Mouse (Mus musculus): ENCODE data around the gene Rtel1.
A peak's percentile ranks its signal among the peaks of the same experiment; 100 is the strongest.

Gene Rtel1

GRCm38 (mm10) chr2:181326098-181326497 lies 6.6 kb downstream of the Rtel1 start:
- no peak for DNase-seq (ENCODE audit: low spot score)

GRCm38 (mm10) chr2:181332542-181332941 lies 13.0 kb downstream of the Rtel1 start:
- DNase-seq (ENCODE audit: low spot score) = no peak

DNA sequence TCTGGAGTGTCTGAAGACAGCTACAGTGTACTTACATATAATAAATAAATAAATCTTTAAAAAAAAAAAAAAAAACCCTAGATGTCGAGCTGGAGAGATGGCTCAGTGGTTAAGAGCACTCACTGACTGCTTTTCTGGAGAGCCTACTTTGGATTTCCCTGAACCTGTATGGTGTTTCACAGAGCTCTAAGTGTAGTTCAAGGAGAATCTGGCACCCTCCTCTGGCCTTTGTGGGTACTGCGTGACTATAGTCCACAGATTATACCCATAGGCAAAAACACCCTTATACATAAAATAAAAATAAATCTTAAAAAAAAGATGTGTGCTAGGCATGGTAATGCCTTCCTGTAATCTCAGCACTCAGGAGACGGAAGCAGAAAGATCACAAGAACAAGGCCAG lies 14.5 kb downstream of the Rtel1 start:
- peak; percentile 46 for DNase-seq (ENCODE audit: low spot score)

DNA sequence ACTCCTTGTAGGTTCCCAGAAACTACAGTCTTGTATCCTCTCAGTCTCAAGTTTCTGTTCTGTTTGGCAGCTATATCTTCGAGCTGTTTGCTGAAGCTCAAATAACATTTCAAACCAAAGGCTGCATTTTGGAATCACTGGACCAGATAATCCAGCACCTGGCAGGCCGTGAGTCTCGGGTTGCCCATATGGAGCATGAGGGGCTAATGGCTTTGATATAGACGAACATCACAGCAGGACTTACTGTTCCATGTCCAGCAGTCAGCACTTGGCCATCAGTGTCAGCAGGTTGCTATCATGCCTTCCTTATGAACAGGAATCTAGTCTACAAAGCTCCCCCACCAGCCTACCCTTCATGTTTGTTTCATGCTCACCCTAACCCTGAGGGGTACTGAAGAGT lies 20.9 kb downstream of the Rtel1 start:
- no peak for DNase-seq (ENCODE audit: low spot score)

DNA sequence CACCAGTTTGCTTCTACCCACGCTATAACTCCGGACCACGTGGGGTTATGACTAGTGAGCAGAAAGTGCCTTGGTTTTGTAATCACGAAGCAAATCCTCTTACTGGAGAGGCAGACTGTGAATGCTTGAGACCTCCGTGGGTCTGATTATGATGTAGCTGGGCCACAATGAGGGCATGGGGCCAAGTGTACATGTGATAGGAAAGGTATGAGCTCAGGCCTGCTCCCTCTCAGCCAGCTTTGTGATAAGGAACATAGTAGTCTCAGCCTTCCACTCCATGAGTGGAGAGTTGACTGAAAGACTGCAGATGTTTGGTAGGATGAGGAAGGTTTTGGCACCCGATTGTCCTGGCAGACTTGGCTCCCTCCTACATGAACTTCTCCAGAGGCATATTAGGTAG lies 23.2 kb downstream of the Rtel1 start:
- no peak for DNase-seq (ENCODE audit: low spot score)

DNA sequence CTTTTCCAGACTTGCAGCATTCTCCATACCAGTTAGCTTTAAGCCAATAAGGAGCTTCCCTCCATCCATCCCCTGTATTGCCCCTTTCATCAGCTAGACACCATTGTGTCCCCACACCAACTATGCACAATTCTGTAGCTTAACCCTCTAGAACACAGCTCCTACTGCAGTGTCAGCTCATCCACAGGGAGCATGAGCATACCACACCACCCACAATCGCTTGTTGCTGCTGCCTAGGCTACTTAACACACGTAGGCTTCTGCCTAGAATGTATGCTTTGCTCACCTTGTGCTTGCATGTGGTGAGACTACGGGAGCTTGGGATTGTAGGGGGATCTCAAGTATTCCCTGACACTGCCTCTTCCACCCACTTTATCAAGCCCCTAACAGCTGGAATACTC lies 37.2 kb downstream of the Rtel1 start:
- no peak for DNase-seq (ENCODE audit: low spot score)

DNA sequence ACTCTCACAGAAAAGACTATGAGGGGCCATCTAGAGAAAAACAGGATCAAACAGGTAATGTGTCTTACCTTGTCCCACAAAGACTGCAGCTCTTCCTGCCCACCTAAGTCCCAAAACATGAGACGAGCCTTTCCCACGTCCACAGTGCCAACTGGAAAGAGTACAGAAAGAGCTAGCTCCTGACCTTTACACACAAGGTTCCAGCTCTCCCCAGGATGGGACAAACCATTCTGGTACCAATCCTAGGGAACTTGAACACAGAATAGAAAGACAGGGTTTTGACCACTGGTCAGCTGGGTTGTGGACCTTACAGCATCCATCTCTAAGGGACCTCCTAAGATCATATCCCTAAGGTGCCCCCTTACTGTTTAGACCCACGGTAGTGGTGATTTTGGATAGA lies 44.4 kb downstream of the Rtel1 start:
- DNase-seq (ENCODE audit: low spot score) = no peak

DNA sequence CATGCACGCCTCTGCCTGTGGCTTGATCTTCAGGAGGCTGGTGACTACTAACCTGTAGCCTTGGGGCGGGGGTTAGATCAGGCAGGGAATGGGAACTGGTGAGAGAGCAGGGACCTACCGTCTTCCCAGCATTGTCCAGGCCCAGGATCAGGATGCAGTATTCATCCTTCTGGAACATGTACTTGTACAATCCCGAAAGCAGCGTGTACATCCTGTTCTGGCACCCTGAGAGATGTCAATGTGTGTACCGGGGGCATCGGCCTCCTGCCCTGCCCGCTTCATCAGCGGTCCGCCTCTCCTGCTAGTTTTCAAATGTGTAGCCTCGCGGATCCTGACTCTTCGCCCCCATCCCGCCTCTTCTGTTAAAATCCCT lies 44.9 kb downstream of the Rtel1 start:
- no peak for DNase-seq (ENCODE audit: low spot score)

DNA sequence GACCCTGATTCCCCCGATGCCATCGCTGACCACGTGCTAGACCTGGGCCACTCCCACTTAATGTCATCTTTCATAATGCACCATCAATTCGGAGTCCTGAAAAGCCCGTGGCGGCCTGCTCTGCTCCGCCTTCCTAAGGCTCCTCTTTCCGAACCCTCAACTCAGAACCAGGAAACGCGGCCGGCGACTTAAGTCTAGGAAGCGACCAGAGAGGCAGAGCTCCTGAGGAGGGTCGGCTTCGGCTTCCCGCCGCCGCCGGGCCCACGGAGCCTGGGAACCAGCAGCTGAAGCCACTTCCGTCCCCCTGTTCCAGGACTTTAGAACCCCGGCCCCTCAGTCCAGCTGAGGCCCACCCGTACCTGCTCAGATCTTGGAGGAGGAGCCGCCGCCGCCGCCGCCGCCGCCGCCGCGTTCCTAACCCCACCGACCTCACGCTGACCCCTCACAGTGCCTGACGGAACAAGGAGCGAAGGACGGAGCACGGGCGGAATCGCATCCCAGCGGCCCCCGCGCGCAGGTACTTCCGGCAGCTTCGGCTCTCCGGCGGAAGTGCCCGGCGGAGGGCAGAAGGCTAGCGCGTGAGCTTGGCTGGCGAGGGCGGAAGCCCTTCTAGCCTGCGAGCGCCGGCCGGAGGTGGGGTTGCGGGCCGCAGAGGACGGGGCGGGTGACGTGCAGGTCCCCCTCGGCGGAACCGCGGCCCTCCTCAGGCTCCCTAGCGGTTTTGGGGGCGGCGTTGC lies 45.5 kb downstream of the Rtel1 start, which contains the start of the genes Zgpat and Arfrp1:
Gene Zgpat, plus strand, starts transcription at position 69 of the 737 bp plus-strand sequence.
Gene Arfrp1, minus strand, starts transcription at position 545 of the 737 bp plus-strand sequence.
- peak; percentile 73 for DNase-seq (ENCODE audit: low spot score)

DNA sequence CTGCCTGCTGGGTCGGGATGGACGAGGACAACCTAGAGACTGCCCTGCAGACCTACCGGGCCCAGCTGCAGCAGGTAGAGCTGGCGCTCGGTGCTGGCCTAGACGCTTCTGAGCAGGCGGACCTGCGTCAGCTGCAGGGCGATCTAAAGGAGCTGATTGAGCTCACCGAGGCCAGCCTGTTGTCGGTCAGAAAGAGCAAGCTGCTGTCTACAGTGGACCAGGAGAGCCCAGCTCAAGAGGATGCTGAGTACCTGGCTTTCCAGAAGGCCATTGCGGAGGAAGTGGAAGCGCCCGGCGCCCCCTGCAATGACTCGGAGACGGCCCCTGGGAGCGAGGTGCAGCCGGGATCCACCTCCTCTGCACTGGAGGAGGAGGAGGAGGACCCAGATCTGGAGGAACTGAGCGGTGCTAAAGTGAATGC lies 46.1 kb downstream of the Rtel1 start:
- DNase-seq (ENCODE audit: low spot score) = no peak

DNA sequence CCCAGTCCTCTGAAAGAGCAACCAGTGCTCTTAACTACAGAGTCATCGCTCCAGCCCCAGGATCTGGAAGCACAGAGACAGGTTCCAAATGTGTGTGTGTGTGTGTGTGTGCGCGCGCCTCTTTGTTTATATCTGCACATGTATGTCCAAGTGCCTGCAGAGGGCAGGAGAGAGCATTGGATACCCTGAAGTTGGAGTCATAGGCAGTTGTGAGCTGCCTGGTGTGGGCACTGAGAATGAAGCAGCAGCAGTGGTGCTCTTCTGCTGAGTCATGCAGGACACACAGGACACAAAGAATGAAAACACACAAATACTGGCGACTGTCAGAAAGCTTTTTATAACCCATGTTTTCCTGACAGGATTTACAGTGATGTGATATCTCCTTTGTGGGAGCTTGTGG lies 50.5 kb downstream of the Rtel1 start:
- DNase-seq (ENCODE audit: low spot score) = no peak

DNA sequence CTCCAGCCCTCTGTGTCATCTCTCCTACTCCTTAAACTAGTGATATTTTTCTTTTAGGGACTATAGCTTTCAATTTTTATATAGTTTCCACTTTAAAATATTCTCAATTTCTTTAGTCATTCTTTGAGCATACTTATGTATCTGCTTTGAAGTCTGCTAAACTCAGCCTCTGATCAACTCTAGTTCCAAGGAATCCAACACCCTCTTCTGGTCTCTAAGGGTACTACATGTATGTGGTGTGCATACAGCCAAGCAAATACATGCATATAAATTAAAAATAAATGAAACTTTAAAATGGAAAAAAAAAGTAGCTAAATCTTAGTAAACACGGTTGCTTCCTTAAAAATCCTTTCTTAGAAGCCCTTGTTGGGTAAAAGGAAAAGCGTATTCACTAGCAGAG lies 56.2 kb downstream of the Rtel1 start:
- DNase-seq (ENCODE audit: low spot score) = no peak

DNA sequence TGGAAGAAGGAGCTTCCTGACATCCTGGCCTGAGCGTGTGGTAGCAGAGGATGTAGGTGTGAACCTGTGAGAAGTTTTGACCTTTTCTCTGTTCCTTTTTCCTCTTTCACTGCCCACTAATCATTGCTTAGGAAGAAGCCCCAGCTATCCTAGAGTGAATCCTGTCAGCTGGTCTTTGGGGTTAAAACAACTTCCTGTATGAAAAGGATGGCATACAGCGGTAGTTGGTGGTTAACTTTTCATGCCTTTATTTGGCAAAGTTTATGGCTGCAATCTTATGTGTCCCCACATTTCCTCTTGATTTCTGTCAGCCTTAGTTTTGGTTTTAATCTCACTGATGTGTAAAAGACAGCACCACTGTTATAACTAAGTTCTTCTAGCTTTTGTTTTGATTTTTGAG lies 57.7 kb downstream of the Rtel1 start:
- DNase-seq (ENCODE audit: low spot score) = no peak

DNA sequence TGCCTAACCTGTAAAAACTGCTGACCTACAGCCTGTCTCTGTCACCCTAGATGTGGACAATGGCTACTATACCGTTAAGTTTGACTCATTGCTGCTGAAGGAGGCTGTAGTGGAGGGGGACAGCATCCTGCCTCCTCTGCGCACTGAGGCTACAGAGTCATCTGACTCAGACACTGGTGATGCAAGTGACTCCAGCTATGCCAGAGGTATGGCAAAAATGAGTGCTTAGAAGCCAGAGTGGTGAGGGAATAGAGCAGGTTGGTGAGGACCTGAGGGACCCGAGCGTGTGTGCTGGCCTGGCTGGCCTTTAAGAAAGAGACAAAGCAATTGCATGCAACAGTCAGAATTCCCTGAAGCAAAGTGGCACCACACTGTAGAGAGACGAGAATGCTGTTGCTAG lies 59.2 kb downstream of the Rtel1 start:
- no peak for DNase-seq (ENCODE audit: low spot score)

- no peak for DNase-seq (ENCODE audit: low spot score)
Measured at GRCm38 (mm10) chr2:181379778-181380177, 60.2 kb downstream of the Rtel1 start, which contains the start of gene Lime1. TSS of gene Lime1 (plus strand) at chr2:181380078.

DNA sequence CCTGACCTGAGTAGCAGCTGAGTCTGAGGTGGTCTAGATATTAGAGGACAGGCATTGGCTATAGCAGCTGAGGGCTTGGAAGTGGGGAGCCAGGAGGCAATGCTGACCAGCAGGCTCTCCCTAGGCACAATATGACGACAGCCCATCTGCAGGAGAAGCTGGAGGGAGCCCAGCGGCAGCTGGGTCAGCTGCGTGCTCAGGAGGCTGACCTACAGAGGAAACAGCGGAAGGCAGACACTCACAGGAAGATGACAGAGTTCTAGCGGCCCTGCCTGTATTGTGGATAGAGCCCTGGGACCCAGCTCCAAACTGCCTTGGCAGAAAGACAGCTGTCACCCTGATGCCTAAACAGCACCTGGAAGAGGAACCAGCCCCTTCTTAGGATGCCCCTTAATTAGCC lies 60.7 kb downstream of the Rtel1 start:
- no peak for DNase-seq (ENCODE audit: low spot score)

- no peak for DNase-seq (ENCODE audit: low spot score)
Measured at GRCm38 (mm10) chr2:181381107-181381506, 61.6 kb downstream of the Rtel1 start.

- DNase-seq (ENCODE audit: low spot score) = no peak
Measured at GRCm38 (mm10) chr2:181381631-181382306, 62.2 kb downstream of the Rtel1 start.

- no peak for DNase-seq (ENCODE audit: low spot score)
Measured at GRCm38 (mm10) chr2:181384463-181384862, 64.9 kb downstream of the Rtel1 start.

- no peak for DNase-seq (ENCODE audit: low spot score)
Measured at GRCm38 (mm10) chr2:181384919-181385391, 65.4 kb downstream of the Rtel1 start.

DNA sequence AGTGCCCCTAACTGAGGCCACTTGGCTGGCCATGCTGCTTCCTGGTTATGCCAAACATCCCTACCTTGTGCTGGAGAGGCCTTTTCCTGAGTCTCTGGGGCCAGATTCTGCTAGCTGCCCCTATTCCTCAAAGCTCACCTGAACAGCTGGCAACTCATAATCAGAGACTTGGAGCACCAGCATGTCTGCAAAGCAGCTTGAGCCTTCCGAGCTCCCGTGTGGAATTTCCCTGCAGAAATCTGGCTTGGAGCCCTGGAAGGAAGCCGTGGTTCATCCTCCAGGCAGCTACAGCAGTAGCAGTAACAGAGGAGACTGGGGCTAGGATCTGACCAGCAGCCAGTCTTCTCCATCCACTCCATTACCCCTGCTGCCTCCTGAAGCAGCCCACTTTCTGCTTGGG lies 66.3 kb downstream of the Rtel1 start:
- no peak for DNase-seq (ENCODE audit: low spot score)

DNA sequence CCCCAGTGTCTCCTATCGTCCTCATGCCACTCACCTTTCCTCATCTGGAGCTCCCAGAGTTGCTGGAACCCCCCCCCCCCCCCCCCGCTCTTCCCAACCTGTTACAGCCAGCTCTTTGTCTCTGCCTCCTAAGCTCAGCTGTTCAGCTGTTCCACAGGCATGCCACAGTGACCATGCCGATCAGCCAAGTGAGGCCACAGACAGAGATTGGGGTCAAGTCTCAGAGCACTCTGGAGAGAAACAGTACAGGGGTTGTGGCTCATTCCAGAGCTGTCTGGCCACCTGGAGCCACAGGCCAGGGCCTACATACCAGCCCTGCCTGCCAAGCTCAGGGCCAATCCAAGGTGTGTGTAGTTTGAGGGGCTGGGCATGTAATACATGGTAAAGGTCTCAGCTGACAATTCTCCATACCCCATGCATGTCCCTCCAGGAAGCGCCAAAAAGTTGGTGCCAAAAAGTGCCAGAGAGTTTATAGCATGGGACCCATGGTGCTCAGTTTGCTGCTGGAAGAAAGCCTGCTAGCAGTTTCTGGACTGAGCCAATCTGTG lies 67.2 kb downstream of the Rtel1 start:
- DNase-seq (ENCODE audit: low spot score) = no peak

All from left cerebral cortex, adult 11 months (tissue).